ENCODE assay signal across 8 mouse cellular contexts in the genomic region with DNA sequence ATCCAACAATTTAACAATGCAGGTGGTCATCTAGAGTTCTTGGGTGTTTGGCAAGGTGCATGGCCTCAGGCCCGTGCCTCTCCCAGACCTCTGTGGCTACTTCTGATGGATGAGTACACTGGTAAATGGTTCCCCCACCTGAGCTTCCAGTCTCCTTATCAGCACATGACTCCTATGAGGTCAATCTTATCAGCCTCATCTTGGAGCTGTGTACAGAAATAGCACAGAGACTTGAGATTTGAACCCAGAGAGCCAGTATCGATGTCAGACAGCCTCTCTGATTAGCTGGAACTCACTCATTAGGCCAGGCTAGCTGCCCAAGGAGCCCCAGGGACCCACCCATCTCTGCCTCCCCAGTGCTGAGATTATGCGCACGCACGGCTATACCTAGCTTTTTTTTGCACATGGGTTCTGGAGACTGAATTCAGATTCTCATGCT.
"Had no signal": no experiment of that assay in that cellular context is flagged by ENCODE, and none has a peak within 500 bp of the region (broad histone marks: within the 10 kb centered on the region; RNA-seq: fewer than 3 reads in every experiment).

No protein-coding gene starts in this region.

- H3K36me3 ChIP-seq: liver, embryonic 13.5 days; midbrain, embryonic 10.5 days; stomach, embryonic 15.5 days had no signal

- DNase-seq: kidney, adult 18-20 months; kidney, adult 9 months; liver, embryonic 13.5 days; lung, adult 2 months had no signal

- H3K4me3 ChIP-seq: left cerebral cortex, adult 2 months; liver, embryonic 13.5 days; midbrain, embryonic 10.5 days; stomach, embryonic 15.5 days had no signal

- H3K4me2 ChIP-seq: liver, embryonic 13.5 days; stomach, embryonic 15.5 days had no signal

- H3K27me3 ChIP-seq: liver, embryonic 13.5 days; stomach, embryonic 15.5 days had no signal

- H3K9ac ChIP-seq: liver, embryonic 13.5 days; stomach, embryonic 15.5 days had no signal

- H3K9me3 ChIP-seq: liver, embryonic 13.5 days; megakaryocyte, embryonic 14.5 days; midbrain, embryonic 10.5 days; stomach, embryonic 15.5 days had no signal

- H3K27ac ChIP-seq: left cerebral cortex, adult 2 months; midbrain, embryonic 10.5 days; stomach, embryonic 15.5 days had no signal
